Mouse (Mus musculus): ENCODE results near the gene Ramp1. TPM values are rescaled to one million over a fixed set of nuclear protein-coding genes. Genes with fewer than 3 reads are reported as not detected.
A peak's percentile ranks its signal among the peaks of the same experiment; 100 is the strongest.

The Ramp1 gene
- polyA plus RNA-seq, 1 experiment from 2014 or later: 5.0 TPM

DNA sequence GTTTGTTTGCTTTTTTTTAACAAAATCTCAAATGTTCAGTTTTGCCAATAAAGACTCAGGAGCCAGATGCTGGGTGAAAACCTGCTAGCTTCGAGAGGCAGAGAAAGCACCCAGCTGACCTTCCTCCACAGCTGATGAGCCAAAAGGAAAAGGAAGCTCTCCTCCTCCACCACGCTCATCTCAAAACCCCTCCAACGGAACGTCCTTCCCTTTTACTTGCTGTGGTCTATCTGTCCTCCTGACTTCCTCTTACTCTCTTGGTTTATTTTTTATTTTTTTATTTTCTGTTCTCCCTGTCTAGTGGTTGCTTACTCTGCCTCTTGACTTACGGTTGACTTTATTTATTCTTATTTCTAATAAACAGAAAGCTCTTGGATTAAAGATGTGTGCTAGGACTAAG lies 55.8 kb downstream of the Ramp1 start:
- ATAC-seq (ENCODE audit: insufficient read depth): no peak
- no peak for TF ChIP-seq CTCF (IDR thresholded peaks at IDR 0.05; ENCODE audit: low read depth)
- Histone ChIP-seq H3K4me1 (ENCODE audit: insufficient read depth) (0 out of 2 replicates have a peak, but pooled peaks cover 7% of the 10 kb centered on the region), H3K36me3 (ENCODE audit: insufficient read depth) (no peaks in the 10 kb centered on the region), H3K9ac (no peak overlapping the region), H3K27ac (ENCODE audit: low read depth) (no peak overlapping the region), H3K4me3 (ENCODE audit: low read depth, low read length) (no peak overlapping the region), H3K4me2 (no peak overlapping the region), H3K27me3 (ENCODE audit: insufficient read depth, low read length) (no peaks in the 10 kb centered on the region), H3K9me3 (ENCODE audit: low read depth, low read length) (no peaks in the 10 kb centered on the region)
- WGBS: 53% methylated on average over 5 of the region's 5 CpGs
- DNase-seq: no peak

DNA sequence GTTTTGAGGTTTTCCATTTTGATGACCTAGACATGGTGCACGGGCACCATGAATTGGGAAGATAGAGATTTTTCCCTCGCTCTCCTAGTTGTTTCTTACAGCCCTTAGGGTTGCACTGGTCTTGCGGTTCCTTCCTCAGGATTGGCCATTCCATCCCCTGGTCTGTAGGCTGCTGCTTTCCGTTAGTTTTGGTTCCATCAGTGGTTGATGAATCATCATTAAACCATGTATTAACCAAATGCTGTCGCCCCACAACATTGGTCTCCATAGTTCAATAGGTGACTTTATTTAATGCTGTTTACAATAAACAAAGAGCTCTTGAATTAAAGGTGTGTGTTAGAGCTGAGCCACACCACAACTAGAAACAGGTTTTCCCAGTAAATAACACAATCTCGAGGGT lies 58.1 kb downstream of the Ramp1 start:
- Histone ChIP-seq H3K4me3 (ENCODE audit: low read depth, low read length) (no peak overlapping the region), H3K4me1 (ENCODE audit: insufficient read depth) (no peaks in the 10 kb centered on the region), H3K36me3 (ENCODE audit: insufficient read depth) (no peaks in the 10 kb centered on the region), H3K9me3 (ENCODE audit: low read depth, low read length) (no peaks in the 10 kb centered on the region), H3K27ac (ENCODE audit: low read depth) (no peak overlapping the region), H3K9ac (no peak overlapping the region), H3K4me2 (no peak overlapping the region), H3K27me3 (ENCODE audit: insufficient read depth, low read length) (no peaks in the 10 kb centered on the region)
- no peak for TF ChIP-seq CTCF (IDR thresholded peaks at IDR 0.05; ENCODE audit: low read depth)
- WGBS: 73% methylated on average over 6 of the region's 6 CpGs
- DNase-seq (no peak), ATAC-seq (ENCODE audit: insufficient read depth) (no peak)

DNA sequence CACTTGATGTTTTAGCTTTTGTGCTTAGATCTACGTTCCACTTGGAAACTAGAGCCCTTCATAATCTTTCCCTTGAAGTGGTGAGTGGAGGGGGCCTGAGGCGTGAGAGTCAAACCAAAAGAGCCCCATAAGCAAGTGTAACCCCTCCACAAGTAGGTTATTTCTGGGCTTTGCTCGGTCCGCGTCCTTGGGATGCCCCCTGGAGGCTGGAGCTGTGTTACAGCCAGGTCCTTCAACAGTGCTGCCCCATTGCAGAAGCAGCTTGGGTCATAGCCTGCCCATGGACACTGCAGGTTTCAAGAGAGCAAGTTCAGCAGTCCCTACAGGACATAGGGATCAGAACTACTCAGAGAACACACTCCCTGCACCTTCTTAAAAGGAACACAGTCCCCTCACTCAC lies 59.5 kb downstream of the Ramp1 start:
- WGBS: 13% methylated on average over 5 of the region's 5 CpGs
- no peak overlapping the region for H3K4me2 ChIP-seq
- no peaks in the 10 kb centered on the region for H3K4me1 ChIP-seq (ENCODE audit: insufficient read depth)
- H3K27me3 ChIP-seq (ENCODE audit: insufficient read depth, low read length): no peaks in the 10 kb centered on the region
- DNase-seq (peak; percentile 72), ATAC-seq (ENCODE audit: insufficient read depth) (no peak)
- no peaks in the 10 kb centered on the region for H3K9me3 ChIP-seq (ENCODE audit: low read depth, low read length)
- peak; percentile 77 for TF ChIP-seq CTCF (IDR thresholded peaks at IDR 0.05; ENCODE audit: low read depth)
- H3K36me3 ChIP-seq (ENCODE audit: insufficient read depth): no peaks in the 10 kb centered on the region
- no peak overlapping the region for H3K4me3 ChIP-seq (ENCODE audit: low read depth, low read length)
- H3K9ac ChIP-seq: no peak overlapping the region
- H3K27ac ChIP-seq (ENCODE audit: low read depth): no peak overlapping the region

DNA sequence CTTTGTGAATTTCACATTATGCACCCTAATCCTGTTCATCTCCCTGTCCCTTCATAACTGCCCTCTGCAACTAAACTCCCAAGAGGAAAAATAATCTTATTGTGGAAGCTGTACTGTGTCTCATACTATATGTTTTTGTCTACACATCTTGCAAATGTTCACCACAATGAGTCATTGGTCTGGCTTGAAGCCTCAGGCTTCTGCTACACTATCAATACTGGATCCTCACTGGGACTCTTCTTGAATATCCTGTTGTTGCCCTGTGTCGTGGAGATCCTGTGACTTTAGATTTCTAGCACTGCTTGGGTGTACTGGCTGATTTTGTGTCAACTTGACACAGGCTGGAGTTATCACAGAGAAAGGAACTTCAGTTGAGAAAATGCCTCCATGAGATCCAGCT lies 60.2 kb downstream of the Ramp1 start:
- 70% methylated on average over 1 of the region's 1 CpGs for WGBS
- Histone ChIP-seq H3K27me3 (ENCODE audit: insufficient read depth, low read length) (no peaks in the 10 kb centered on the region), H3K36me3 (ENCODE audit: insufficient read depth) (no peaks in the 10 kb centered on the region), H3K4me2 (no peak overlapping the region), H3K4me3 (ENCODE audit: low read depth, low read length) (no peak overlapping the region), H3K27ac (ENCODE audit: low read depth) (no peak overlapping the region), H3K9ac (no peak overlapping the region), H3K9me3 (ENCODE audit: low read depth, low read length) (no peaks in the 10 kb centered on the region), H3K4me1 (ENCODE audit: insufficient read depth) (no peaks in the 10 kb centered on the region)
- DNase-seq (no peak), ATAC-seq (ENCODE audit: insufficient read depth) (no peak)
- no peak for TF ChIP-seq CTCF (IDR thresholded peaks at IDR 0.05; ENCODE audit: low read depth)

DNA sequence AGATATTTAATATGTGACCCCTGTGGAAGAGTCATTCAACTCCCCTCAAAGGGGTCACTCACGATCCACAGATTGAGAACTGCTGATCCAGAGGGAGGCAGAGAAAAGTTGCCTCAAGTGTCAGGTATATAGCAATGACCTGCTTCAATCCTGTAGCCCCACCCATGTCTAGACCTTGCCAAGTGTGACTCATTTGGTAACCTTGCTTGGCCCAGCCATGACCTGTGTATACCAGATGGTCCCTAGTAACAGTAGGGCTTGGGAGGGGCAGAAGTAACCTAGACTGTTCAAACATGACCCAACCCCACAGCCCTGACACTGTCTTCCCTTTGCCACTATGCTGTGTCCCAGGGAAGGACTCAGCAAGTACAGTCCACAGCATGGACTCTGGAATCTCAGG lies 61.1 kb downstream of the Ramp1 start:
- no peak overlapping the region for H3K4me2 ChIP-seq
- no peaks in the 10 kb centered on the region for H3K4me1 ChIP-seq (ENCODE audit: insufficient read depth)
- no peak for TF ChIP-seq CTCF (IDR thresholded peaks at IDR 0.05; ENCODE audit: low read depth)
- no peaks in the 10 kb centered on the region for H3K9me3 ChIP-seq (ENCODE audit: low read depth, low read length)
- no peak for DNase-seq
- no peaks in the 10 kb centered on the region for H3K36me3 ChIP-seq (ENCODE audit: insufficient read depth)
- H3K9ac ChIP-seq: no peak overlapping the region
- no peaks in the 10 kb centered on the region for H3K27me3 ChIP-seq (ENCODE audit: insufficient read depth, low read length)
- ATAC-seq (ENCODE audit: insufficient read depth): no peak
- no peak overlapping the region for H3K27ac ChIP-seq (ENCODE audit: low read depth)
- 79% methylated on average over 1 of the region's 1 CpGs for WGBS
- H3K4me3 ChIP-seq (ENCODE audit: low read depth, low read length): no peak overlapping the region

DNA sequence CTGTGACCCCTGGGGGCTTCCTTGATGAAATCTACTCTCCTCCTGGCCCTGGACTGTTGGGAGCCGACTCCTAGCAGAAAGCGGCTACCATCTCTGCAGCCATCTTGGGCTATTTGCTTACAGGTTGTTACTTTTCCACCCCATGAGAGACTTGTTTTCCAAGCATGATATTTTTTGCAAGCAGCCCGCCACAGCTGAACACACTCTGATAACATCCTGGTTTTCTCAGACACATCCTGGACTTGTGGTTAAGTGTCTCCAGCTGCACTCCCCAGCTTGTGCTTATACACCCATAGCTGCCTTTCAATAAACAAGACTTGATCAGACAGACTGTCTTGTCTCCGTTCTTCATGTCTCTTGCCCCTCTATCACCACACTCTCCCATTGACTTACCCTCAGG lies 61.6 kb downstream of the Ramp1 start:
- H3K36me3 ChIP-seq (ENCODE audit: insufficient read depth): no peaks in the 10 kb centered on the region
- no peaks in the 10 kb centered on the region for H3K27me3 ChIP-seq (ENCODE audit: insufficient read depth, low read length)
- no peak overlapping the region for H3K4me2 ChIP-seq
- DNase-seq (no peak), ATAC-seq (ENCODE audit: insufficient read depth) (no peak)
- H3K9ac ChIP-seq: no peak overlapping the region
- no peak for TF ChIP-seq CTCF (IDR thresholded peaks at IDR 0.05; ENCODE audit: low read depth)
- H3K9me3 ChIP-seq (ENCODE audit: low read depth, low read length): no peaks in the 10 kb centered on the region
- no peak overlapping the region for H3K4me3 ChIP-seq (ENCODE audit: low read depth, low read length)
- 62% methylated on average over 4 of the region's 4 CpGs for WGBS
- H3K4me1 ChIP-seq (ENCODE audit: insufficient read depth): no peaks in the 10 kb centered on the region
- no peak overlapping the region for H3K27ac ChIP-seq (ENCODE audit: low read depth)

DNA sequence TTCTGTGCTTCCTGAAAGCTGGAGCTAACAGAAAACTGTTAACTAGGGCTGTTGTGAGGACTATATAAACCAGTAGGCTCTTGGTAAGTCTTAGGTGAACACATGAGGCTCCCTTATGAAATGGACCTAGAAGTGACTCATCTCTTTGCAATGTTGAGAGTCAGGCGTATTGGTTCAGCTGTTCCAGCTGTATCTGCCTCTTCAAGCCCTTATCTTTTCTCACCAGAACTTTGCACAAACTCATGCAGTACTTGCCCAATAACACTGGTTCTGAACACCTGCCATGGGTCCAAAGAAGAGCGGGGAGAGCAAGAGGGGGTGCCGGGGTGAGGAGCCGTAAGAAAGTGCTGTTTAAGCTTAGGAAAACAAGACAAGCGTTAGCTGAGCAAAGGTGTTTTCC lies 68.6 kb downstream of the Ramp1 start:
- Histone ChIP-seq H3K27ac (ENCODE audit: low read depth) (0 out of 2 replicates have a peak overlapping the region, but pooled peaks have one; percentile 25), H3K4me2 (no peak overlapping the region), H3K9me3 (ENCODE audit: low read depth, low read length) (no peaks in the 10 kb centered on the region), H3K4me1 (ENCODE audit: insufficient read depth) (0 out of 2 replicates have a peak, but pooled peaks cover 9% of the 10 kb centered on the region), H3K27me3 (ENCODE audit: insufficient read depth, low read length) (no peaks in the 10 kb centered on the region), H3K4me3 (ENCODE audit: low read depth, low read length) (no peak overlapping the region), H3K36me3 (ENCODE audit: insufficient read depth) (no peaks in the 10 kb centered on the region), H3K9ac (no peak overlapping the region)
- ATAC-seq (ENCODE audit: insufficient read depth) (no peak), DNase-seq (no peak)
- 76% methylated on average over 5 of the region's 5 CpGs for WGBS
- no peak for TF ChIP-seq CTCF (IDR thresholded peaks at IDR 0.05; ENCODE audit: low read depth)

DNA sequence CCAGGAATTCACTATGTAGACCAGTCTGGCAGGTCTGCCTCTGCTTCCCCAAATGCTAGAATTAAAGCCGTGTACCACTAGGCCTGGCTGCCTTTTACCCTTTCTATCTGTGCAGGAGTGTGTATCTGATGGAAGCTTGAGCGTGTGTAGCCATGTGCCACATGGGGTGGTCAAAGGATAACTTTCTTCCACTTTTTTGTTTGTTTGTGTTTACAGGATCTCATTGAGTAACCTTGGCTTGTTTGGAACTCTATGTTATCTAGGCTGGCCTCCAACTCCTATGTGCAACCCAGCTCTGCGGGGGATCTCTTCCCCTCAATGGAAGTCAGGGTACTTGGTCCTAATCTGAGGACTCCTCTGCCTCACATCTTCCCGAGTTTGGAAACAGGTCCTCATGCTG lies 69.3 kb downstream of the Ramp1 start:
- no peaks in the 10 kb centered on the region for H3K27me3 ChIP-seq (ENCODE audit: insufficient read depth, low read length)
- DNase-seq (no peak), ATAC-seq (ENCODE audit: insufficient read depth) (no peak)
- H3K4me3 ChIP-seq (ENCODE audit: low read depth, low read length): no peak overlapping the region
- peak overlapping the region; percentile 73 for H3K4me2 ChIP-seq
- no peak overlapping the region for H3K27ac ChIP-seq (ENCODE audit: low read depth)
- H3K4me1 ChIP-seq (ENCODE audit: insufficient read depth): 0 out of 2 replicates have a peak, but pooled peaks cover 9% of the 10 kb centered on the region
- H3K36me3 ChIP-seq (ENCODE audit: insufficient read depth): no peaks in the 10 kb centered on the region
- H3K9ac ChIP-seq: no peak overlapping the region
- WGBS: 42% methylated on average over 4 of the region's 4 CpGs
- H3K9me3 ChIP-seq (ENCODE audit: low read depth, low read length): no peaks in the 10 kb centered on the region
- TF ChIP-seq CTCF (IDR thresholded peaks at IDR 0.05; ENCODE audit: low read depth): no peak

Measured in lung, embryonic 14.5 days (tissue).